Mouse (Mus musculus) CH12F3 (cell line): ENCODE measurements around the gene Iah1.

Experiments
- in situ Hi-C: fragments of 300-500 bp; cut with MboI; formaldehyde crosslinking; loops from 2 replicates; pipeline ENCODE4 v1.14.3; 2020; ENCODE audit warnings: low sequenced_read_pairs

Iah1 gene

GRCm38 (mm10) chr12:21318143-21318895 lies 2.1 kb downstream of the Iah1 start:
- in situ Hi-C loops, result no loop called here

DNA sequence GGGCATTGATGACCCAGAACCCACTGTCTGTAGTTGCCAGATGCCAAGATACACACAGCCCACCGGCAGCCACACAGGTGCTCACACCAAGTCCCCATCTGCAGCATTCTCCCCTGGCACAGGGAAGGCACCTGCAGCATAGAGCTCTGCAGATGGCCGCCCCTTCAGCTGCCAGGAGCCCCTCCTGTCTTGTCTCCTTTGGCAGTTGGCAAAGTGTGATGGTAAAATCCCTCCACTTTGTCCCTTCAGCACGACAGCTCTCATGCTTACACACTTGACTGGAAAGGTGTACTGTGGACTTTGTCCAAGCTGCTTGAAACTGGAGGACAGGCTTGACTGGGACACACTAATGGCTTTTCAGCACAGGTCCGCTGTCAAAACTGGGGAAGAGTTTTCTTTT lies 4.1 kb downstream of the Iah1 start:
- in situ Hi-C loops, result no loop called here

GRCm38 (mm10) chr12:21321170-21321569 lies 5.0 kb downstream of the Iah1 start:
- in situ Hi-C loops, result no loop called here

DNA sequence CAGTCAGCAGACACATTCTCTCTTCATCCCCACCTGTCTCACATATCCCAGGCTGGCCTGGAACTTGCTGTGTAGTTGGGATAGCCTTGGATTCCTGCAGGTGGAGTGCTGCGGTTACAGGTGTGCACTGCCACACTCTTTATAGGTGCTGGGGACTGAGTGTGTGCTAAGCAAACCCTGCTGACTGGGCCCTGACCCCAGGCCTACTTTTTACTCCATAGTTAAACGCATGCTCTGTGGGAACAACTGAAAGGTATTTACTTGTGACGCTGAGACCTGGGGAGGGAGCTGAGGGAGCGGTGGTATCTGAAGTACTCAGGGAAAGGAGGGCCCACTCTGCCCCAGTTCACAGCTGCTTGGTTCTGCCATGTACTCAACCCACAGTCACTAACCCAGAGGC lies 6.1 kb downstream of the Iah1 start:
- in situ Hi-C loops, result no loop called here

DNA sequence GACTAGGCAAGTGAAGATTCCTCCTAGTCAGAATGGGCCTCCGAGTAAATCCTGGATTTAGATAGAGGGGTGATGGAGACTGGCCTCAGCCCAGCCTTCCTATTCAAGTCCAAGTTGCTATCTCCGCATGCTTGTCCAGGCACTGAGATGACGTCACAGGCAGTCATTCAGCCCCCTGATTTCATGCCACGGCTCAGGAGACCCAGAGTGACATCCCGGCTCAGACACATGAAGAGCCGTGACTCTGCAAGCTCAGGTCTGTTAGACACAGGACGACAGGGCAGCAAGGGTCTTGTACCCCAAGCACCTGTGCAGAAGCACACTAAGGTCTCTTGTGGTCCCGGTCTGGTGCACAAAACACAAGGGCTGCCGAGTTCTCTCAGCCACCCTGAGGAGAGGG lies 6.7 kb downstream of the Iah1 start:
- in situ Hi-C loops, result no loop called here

DNA sequence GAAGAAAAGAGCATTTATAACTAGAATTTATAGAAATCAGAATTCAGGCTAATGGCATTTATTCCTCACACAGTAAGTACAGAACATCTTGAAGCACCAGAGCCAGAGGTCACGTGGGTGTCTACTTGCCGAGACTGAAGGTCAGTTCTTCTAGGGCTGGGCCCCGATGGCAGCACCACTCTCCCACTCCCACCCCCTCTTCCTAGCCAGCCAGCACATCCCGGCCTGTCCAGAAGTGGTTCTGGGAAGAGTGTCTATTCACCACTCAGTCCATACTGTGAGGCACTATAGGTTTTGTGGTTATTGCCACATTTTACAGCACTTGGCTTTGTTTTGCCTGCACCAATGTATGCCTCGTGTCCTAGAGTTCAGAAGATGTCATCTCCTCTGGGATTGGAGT lies 7.9 kb downstream of the Iah1 start:
- in situ Hi-C loops, result no loop called here

DNA sequence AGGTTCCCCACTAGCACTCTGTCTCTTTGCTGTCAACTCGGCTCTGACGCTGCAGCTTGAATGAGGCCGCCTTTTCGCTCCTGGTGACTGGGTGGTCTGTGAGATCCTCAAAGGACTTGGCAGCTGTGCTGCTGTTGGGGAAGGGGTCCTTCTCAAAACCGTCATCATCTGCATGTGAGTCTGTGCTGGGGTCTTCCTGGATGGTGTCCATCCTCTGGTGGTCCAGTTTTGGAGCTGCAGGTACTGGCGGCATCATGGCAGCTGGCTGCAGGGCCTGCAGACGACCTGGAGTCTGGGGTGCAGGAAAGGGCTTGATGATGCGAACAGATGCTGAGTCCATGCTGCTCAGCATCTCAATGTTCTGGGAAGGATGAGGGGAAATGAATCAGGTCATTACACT lies 9.1 kb downstream of the Iah1 start:
- in situ Hi-C loops, result no loop called here

GRCm38 (mm10) chr12:21326325-21326724 lies 10.1 kb downstream of the Iah1 start:
- in situ Hi-C loops, result no loop called here

GRCm38 (mm10) chr12:21329661-21330400 lies 13.6 kb downstream of the Iah1 start:
- in situ Hi-C loops, result no loop called here

DNA sequence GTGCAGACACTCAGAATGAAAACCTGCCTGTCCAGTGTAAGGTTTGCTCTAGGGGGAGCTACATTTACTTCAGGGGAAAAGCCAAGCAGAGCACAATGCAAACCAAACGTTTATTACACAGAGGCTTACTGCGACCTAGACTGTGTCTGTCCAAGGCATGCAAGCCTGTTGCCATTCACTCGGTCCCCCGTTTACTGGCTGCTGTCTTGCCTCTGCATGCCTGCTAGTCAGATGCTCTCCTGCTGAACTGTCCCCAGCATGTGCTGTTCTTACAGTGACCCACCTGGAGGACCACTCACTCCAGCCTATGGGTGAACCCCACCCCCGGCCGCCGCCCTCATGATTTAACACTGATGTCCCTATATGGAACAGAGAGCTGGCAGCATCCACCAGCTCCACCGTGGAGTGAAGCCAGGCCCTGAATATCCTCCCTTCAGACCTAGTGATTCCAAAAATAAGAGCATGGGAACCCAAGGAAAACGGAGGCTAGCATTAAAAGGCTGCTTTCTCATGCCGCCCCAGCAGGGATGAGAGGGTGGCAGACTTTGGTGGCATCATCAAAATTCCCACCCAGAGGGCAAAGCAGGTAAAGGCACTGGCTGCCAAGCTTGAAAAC lies 14.9 kb downstream of the Iah1 start:
- in situ Hi-C loops, result no loop called here

- in situ Hi-C loops, result no loop called here
These were observed 15.5 kb downstream of the Iah1 start for GRCm38 (mm10) chr12:21331711-21332110.

DNA sequence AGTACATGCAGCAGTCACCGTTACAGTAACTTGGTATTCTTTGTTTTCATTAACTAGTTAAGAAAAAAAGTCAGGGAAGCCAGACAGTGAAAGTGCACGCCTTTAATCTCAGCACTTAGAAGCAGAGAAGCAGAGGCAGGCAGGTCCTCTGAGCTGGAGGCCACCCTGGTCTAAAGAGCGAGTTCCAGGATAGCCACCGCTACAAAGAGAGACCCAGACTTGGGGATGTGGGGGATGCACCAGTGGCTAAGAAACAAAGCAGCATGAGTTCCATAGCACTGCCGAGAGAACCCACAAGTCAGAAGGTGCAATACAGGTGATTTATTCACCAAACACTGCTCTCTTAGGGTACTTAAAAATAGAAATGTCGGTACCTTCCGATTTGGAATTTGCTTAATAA lies 16.8 kb downstream of the Iah1 start:
- in situ Hi-C loops, result no loop called here

DNA sequence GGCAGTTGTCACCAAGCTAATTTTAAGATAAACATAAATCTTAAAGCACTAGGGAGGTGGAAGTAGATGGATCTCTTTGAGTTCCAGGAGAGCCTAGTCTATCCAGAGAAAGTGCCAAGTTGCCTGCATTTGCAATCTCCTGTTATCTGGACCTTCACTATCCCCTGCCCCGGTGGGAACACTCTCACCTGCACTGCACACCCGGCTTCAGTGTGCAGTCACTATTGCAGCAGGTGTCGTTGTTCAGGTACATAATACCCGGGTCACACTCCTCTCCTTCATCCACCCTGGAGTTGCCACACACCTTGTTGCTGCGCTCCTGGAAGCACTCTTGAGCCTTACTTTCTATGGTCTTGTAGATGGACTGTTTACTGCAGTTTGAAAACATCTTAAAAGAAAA lies 17.6 kb downstream of the Iah1 start:
- in situ Hi-C loops, result no loop called here

- in situ Hi-C loops, result no loop called here
These were observed 19.7 kb downstream of the Iah1 start for GRCm38 (mm10) chr12:21335869-21336268.

GRCm38 (mm10) chr12:21337171-21337570 lies 21.0 kb downstream of the Iah1 start:
- in situ Hi-C loops, result no loop called here

GRCm38 (mm10) chr12:21340674-21341073 lies 24.5 kb downstream of the Iah1 start:
- in situ Hi-C loops, result no loop called here

DNA sequence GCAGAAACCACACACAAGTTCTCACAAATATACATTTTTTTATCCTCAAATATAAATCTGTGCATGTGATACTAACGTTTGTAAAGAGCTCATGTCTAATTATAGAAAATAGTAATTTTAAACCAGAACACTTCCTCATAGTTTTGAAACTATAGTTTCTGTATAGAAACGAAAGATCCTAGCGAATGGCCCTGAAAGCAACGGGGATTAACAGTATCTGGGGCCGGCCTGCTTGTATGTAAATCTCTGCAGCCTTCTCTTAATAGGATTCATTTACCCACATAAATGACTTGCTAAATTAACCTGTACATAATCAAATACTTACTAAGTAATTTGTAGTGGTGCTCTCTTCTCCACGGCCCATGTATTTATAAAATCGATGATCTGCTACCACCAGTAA lies 30.8 kb downstream of the Iah1 start:
- in situ Hi-C loops, result no loop called here

GRCm38 (mm10) chr12:21350113-21350876 lies 34.1 kb downstream of the Iah1 start:
- in situ Hi-C loops, result no loop called here

DNA sequence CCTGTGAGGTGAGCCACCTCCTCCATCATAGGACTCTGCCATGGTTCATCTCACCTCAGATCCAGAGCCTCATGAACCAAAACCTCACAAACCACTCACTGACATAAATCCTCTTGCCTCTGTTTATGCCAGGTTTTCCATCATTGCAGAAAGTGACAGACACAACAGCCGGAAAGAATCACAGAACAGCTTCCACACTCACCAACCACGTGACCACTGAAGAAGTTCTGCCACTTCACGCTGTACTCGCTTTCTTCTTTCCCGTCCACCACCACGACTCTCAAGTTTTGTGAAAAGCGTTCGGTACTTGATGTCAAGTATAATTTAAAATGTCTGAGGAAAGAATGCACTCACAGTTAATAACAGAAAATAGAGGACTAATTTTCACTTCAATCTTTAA lies 37.5 kb downstream of the Iah1 start:
- in situ Hi-C loops, result no loop called here

- in situ Hi-C loops, result no loop called here
These were observed 46.5 kb downstream of the Iah1 start for GRCm38 (mm10) chr12:21362686-21363085.

DNA sequence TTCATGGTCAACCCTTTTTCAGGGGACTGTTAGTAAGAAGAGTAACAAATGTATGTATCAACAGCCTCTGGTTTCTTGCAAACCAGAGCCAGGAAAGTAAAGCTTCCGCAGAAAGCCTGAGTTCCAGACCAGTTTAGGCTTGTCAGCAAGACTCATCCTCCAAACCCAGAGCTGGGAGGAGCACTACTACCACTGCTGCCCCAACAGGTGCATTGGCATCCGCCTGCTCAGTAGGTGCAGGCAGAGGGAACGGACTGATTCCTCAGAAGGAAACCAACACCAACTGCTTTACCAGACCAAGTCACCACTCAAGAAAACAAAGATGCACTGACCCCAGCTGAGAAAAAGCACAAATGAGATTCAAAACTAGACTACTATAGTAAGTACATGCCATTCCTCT lies 47.0 kb downstream of the Iah1 start:
- in situ Hi-C loops, result no loop called here
